Mouse (Mus musculus) layer of hippocampus, postnatal 10 days (tissue): ENCODE measurements at regions not wholly inside any gene's neighbourhood (a gene's known extent, or its start where the extent isn't known, plus 50 kb on each side); places are given as distances from the start of the nearest gene placed in this dataset.

Experiments used
- DNase-seq, 2 experiments: peaks; one replicate each; pipeline ENCODE4 v3.0.0; 2021; ENCODE audit warnings: low spot score in 2 of 2

DNA sequence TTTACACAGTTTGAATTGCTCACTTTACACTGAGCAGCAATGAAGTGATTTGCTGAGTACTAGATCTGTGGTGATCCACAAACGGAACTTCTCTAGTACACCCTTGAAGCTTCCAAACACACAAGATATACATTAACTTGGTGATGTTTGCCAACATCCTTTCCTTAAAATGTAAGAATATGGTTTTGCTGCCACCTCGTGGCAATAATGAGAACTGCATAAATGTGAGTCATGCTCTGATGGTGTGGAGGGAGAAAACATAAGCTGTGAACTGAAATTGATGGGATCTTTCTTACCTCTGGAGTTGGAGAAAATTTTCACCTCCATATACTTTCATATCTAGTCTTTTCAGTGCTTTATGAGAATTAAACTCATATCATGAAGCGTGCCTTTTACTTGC, 51.6 kb downstream of the Bex3 start:
- DNase-seq, result peak; percentile 44 to 64

DNA sequence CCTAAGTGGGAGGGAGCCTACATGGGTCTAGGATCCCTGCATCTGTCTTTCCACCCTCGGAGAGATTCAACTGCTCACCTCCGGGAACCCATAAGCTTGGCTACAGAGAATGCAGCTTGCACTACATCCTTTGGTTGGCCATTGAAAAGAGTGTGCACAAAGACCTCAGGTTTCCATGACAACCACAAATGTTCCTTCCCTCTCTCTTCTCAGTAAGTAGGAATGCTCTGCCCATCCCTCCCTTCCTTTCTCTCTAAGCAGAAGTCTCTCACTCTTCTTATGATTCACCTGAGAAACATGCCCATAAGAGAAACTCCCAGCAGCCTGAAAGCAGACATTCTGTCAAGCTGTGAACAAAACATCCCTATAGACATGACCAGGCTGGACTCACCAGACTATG, 95.8 kb downstream of the Bex3 start:
- no peak for DNase-seq
